Mouse (Mus musculus): ENCODE results near the gene Mef2d.

The Mef2d gene

DNA sequence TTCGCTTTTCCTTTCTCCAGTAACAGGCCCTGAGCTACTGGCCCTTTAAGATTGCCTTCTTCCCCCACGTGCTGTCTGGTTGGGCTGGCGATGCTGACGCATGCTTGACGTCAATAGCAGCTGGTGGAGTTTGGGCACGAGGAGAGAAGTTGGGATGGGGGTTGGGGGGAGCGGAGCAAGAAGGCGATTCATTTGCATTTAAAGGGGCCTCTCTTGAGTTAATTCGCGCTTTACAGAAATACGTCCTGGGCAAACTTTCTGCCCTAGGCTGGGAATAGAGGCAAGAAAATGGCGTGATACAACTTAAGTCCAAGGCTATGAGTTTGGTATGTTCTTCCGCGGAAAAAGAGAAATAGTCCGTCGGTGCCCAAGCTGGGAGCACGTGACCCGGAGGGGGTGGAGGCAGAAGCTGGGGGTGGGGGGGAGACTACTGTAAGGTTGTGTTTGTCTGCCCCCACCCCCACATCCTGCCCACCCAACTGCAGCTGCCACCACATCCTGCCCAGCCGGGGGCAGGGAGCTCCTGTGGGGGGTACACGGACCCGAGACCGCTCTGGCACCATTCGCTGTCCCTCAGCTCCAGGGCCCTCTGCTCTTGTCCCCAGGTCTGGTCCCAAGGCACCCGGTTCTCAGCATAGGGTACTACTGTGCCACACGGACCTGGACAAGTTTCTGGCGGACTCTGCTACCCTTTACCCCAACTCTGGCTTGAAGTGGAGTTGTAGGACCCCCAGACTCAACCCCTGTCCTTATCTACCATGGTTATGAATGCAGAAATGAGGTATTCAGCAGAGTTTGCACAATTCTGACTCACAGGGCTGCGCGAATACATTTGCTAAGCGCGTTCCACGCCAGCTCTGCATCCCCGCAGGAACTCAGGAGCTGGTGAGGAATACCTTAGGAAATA is 3.6 kb upstream of the Mef2d start:
- peak; percentile 97 for DNase-seq

DNA sequence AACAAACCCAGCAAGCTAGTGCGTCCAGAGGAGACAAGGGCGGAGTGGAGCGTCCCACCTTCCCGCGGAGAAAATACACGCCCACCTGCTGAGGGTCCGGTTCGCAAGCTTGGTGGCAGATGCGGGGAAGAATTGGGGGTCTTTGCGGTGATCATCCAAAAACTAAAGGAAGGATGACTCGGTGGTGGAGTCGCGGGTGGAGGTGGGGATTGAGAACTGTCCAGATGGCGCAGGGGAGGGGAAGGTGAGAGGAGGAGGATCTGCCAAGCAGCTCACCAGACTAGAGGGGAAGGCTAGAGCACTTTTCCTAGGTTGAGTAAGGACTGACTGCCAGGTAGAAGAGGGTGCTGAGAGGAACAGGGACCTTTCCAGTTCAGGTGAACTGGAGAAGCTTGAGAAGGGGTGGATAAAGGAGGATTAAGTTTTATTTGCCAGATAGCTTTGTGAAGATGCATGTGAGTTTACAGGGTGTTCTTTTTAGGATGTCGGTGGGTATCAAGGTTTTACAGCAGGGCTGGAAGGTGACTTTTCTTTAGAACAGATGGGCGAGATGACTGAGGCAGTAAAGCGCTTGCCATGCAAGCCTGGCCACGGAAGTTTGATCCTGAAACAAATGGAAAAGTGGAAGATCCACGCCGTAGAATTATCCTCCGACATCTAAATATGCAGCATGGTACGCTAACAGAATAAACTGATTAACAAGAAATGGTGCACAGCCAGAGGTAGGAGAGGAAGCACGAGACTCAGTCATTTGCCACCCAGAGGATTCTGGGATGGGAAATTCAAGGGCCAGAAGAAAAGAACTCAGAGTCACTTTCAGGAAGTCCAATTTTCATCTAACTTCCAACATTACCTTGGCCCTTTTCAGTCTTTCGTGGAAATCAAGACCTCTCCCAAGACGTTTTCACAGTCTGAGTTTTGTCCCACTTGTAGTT is 2.7 kb upstream of the Mef2d start:
- DNase-seq, result no peak

DNA sequence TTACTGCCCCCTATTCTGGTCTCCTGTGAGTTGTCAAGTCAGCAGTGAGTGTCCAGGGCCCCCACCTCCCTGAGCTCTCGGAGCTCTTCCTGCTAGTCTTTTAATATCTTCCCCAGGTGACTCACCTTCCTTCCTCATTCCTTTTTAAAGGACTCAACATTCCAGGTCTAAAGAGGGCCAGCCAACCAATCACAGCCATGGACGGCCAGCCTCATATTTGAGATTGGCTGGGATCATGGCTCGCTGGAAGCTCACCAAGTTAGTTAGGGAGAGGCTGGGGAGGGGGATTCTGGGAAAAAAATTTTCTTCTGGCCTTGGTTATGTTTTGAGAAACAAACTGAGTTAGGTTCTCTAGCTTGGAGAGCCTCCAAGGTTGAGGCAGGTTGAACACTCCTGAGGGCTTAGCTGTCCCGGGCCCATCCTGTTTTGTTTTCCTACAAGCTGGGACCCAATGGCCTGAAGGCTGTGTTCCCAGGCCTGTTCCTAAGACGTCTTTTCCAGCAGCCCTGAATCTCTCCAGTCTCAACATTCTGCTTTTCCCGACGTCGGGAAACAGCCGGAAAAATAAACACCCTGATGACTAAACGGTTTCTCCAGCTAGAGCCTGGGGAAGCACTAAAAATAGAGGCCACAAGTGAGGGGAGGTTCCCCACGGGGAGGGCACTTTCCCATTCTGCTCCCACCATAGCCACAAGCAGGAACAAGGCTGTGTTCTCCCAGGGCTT is 1.8 kb upstream of the Mef2d start:
- DNase-seq, result peak; percentile 70

DNA sequence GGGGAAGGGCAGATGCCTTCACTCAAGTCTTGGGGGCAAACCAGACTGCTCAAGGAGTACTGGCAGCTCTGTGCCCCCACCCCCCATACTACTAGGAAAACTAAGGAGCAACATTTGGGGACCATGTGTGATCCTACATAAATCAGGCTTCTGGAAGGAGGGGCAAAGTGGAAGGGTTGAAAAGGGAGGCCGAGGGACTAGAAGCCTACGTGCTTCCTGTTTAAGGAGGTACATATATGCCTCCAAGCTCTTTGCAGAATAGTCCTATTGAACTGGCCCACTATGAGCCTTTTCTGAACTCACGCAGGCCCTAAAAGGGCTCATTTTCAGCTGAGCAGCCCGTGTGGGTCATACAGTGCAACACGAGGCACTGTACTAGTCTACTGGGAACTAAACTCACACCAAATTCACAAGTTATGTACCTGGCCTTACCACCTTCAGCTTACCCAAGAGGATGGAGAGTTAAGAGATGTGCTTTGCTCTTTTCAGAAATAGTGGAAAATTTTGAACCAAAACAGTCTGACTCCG is 1.2 kb upstream of the Mef2d start:
- DNase-seq, result no peak

DNA sequence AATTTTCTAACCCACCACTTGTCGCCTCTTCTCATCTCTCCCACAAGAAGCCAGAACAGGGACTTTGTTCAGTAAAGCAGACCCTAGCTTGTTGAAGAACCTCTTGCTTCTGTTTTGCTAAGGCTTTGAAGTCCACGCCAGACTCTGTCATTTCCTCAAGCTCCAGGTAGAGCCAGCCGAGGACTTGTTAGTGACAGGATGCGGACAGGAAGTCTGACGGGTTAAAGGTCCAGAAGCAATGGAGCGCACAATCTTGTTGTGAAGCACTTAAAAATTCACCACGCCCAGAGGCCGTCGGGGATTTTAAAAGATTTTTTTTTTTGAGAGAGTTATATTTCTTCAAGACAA is 759 bp upstream of the Mef2d start:
- peak; percentile 77 for DNase-seq

DNA sequence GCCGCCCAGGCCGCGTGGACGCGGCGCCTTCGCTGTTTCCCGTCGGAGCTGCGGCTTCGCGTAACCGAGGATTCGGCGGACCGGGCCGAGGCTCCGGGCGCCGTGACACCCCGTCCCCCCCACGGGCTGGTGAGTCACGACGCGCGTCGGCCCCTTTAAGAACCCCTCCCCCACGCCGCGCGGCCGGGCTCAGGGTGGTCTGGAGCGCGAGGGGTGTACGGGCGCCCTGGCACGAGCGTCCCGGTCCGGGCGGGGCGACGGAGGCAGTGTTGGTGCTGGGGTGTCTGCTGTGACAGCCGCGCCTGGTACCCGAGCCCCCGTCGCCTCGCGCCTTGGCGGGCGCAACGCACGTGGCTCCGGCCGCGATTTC is 359 bp downstream of the Mef2d start:
- DNase-seq, result no peak

DNA sequence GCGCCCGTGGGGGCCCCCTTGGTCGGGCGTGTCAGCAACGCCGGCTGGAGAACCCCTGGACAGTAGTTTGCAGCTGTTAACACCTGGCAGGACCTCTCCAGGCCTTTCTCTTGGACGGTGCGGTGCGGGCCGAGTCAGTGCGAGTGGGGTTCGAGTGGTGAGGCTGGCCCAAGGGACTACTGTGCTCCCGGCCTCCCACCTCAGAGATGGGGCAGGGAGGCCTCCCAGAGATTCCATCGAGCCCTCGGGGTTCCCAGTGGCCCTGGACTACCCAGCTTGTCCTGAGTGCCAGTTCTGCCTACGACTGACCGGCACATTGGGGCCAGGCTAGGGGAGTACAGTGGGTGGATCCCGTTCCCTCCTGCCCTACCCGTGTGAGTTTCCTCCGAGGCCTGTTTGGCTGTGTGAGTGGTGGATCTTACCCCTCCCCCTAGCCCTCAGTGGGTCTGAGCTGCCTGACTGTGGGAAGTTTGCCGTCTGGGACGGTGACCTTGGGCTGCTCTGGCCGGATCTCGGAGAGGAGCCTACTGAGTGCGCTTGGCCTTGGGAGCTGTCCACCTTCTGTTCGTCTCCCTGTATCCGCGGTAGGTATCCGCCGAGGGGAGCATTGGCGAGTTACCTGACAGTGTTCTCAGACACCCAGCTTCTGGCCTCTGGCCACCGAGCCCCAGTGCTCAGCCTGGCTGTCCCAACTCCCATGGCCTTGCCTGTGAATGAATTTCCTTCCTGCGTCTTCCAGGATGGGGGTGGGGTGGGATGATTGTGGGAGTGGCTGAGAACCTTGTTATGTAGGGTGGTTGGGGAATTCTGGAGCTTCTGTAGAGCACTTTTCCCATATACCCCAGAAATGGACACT is 972 bp downstream of the Mef2d start:
- peak; percentile 75 for DNase-seq

DNA sequence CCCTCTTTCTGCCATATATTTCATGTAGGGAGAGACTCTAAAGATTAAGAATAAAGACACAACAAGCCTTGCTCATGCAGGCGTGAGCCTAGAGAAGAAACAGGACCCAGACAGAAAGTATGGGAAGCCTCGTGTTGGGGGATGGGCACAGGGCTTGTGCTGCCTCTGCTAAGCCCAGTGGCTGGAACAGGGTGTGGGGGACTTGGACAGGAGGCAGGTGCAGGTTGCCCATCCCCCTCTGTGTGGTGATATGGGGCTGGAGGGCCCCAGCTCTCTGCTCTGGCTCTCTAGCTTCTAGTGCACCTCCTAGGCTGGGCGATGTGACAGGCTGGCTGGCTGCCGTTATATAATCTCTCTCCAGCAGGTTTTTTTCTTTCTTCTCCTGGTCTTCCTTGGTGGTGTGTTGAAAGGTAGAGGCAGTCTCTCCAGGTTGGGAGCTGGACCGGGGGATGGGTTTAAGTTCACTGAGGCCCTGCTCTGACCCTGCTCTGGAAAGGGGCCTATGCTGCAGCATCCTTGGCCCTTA is 1.9 kb downstream of the Mef2d start:
- DNase-seq, result peak; percentile 52

DNA sequence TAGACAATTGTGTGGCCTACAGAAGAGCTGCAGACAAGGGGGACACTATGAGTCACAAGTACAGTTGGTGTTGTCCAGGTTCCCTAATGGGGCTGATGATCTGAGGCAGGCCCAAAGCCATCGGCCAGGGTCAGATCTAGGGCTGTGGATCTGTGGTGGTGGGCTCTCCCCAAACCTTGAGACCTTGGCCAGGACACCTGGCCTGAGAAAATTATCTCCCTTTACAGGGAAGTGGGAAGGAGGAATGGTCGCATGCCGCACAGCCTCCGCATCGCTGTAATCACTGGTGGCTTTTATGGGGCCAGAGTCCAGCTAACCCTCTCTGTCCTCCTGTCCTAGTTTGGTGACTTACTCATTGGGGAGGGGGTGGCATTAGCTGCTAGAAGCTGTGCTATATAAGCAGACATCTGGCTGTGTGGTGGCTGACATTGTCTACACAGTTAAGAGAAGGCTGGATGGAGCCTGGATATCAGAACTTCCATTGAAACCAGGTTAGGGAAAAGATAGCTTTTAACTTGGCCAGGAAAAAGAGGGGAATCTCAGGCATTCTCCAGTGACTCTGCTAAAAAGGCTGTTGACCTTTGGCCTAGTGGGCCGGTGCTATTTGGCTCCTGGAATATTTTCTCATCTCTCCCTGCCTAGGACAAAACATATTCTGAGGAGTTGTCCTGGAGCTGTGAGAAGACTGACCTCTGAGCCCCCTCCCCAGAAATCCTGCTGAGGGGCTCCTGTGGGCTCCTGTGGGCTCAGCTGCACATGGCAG is 2.7 kb downstream of the Mef2d start:
- peak; percentile 57 for DNase-seq

DNA sequence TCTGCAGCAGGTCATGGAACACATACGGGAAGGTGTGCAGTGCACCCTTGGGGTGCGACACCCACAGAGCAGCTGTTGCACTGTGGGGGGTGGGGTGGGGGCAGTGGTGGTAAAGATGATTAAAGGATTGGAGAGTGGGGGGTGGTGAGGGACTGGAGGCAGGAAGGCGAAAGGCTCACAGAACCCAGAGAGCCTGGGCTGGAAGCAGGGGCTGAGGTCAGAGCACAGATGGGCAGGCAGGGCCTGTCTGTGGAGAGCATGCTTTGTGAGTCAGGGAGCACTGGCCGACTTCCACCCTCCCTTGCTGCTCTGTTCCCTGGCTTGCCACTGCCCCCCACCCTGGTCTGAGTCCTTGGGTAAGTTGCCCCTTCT is 3.2 kb downstream of the Mef2d start:
- no peak for DNase-seq

DNA sequence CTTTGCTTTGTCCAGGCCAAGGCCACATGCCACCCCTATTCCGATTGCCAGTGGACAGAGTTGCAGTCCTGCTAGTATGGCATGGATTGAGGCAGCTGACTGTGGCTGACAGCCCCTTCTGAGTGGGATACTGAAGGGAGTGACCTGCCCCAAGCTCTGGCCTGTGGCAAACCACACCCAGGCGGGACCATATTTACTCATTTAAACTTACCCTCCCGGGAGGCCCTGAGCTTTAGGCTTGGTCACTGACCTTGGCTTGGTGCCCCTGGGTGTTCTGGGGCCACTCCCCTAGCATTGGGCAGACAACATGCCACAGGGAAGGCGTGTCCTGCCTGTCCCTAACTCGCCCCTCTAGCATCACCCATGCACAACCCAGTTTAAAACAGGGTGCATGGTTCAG is 3.8 kb downstream of the Mef2d start:
- no peak for DNase-seq

DNA sequence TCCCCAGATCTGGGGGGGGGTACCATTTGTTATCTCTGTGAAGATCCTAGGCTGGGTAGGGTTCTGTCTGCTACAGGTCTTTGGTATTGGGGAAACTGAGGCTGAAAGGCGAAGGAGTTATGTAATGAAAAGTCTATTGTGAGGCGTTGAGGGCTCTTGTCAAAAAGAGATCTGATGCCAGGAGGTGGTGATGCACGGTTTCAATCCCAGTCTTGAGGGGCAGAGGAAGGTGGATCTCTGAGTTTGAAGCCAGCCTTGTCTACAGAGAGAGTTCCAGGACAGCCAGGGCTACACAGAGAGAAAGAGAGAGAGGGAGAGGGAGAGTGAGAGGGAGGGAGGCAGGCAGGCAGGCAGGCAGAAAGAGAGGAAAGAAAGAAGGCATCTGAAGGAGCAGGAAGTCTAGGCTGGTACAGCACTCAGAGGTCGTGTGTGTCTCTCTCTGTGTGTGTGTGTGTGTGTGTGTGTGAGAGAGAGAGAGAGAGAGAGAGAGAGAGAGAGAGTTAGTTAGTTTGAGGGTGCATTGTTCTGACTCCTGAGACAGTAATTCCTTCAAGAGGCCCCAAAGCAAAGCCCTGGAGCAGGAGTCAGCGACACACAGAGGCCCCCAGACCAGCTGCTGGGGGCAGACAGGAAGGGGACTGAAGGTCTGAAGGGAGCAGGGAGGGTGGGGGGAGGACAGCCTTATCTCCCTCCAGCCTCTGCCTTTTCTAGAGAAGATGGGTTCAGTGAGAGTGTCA is 4.4 kb downstream of the Mef2d start:
- DNase-seq, result no peak

DNA sequence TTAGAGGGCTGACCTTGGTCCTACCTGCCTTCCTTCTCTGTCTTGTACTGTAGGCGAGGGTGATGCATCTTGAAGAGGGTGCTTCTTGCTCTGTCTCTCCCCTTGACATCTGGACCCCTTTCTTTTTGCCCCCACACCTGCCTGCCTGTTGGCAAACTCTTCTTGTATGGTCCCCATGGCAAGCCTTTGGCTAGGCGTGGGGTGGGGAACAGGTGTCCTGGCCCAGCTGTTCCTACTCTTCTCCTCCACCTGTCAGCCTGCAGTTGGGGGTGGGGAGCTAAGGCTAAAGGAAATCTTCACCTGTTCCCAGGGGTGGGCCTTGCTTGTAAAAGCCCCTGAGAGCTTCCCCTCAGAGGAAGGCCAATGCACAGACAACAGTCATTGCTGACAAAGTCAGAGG is 5.3 kb downstream of the Mef2d start:
- DNase-seq, result no peak

DNA sequence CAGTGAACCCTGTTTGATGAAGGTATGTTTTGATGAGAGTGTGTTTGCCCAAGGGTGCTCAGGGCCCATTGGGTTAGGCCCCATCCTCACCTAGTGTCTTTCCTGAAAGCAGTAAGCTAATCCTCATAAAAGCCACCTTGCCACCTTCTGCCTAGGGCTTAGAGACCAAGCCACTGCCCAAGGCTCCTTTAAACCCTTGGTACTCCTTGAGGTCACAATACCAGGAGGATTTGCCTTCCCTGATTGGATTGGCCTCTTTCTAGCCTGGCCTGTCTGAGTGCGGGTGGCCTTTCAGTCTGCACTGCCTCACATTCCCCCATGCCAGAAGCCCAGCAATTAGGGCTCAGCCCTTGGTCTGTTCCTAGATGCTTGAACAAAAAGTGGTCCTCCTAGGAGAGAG is 5.7 kb downstream of the Mef2d start:
- no peak for DNase-seq

DNA sequence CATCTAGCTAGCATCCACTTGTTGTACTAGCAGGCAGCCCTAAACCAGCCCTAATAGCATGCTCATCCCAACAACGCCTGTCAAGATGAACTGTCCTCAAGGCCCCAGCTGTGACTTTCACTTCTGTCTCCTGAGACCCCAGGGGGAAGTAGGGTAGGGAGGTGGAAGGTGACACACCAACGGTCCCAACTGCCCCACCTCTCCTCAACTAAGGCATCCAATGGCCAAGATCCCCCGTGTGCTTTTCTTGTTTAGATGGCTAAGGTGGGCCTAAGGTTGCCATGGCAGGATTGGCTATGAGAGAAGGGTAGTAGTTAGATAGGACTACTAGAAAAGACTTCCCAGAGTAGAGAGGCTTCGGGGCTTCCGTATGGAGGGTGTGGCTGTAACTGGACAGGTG is 6.2 kb downstream of the Mef2d start:
- DNase-seq, result no peak

DNA sequence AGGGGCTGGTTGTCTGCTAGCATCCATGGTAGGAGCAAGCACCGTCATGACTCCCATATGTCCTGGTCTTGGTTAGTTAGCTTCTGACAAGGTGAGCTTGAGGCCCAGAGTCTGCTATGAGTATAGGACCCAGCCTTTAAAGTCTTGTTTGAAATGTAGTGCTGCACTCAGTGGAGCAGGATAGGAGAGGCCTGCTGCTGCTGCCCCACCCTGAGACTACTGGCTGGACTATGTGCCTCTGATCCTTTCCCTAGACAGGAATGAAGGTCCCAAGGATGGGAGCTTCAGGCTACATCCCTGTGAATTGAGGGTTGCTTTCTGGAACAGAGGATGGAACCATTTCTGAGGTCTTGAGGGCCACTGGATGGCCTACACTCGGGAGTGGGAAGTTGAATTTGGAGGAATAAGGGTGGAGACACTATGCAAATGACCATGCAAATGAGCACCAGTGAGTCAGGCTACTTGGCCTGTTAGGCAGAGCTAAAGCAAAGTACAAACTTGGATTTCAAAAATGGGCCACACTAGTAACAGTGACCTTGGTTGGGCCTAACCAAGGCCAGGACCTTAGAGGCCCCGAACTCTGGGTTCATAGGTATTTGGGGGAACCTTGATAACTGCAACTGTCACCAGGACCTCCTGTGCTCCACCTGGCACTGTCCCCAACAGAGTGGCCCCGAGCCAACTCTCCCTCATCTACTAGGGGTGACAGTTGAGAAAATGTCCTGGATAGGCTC is 6.8 kb downstream of the Mef2d start:
- DNase-seq, result peak; percentile 52

DNA sequence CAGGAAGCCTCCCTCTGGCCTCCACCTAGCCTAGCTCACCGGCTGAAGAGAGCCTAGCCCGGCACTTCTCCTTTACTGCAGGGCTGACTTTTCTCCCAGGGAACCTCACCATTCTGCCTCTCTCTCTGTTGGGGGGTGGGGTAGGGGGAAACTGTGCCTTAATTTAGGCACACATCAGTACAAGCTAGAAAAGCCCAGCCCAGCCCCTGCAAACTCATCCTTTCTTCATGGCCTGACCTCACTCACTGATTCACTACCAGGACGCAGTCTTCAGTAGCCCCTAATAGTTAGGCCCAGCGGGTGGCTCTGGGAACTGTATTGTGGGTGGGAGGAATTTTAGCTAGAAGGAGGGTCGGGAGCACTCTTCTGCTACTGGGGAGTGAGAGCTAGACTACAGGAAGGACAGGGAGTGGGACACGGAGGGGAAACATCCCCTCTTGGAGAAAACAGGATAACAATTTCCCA is 7.4 kb downstream of the Mef2d start:
- DNase-seq, result no peak

DNA sequence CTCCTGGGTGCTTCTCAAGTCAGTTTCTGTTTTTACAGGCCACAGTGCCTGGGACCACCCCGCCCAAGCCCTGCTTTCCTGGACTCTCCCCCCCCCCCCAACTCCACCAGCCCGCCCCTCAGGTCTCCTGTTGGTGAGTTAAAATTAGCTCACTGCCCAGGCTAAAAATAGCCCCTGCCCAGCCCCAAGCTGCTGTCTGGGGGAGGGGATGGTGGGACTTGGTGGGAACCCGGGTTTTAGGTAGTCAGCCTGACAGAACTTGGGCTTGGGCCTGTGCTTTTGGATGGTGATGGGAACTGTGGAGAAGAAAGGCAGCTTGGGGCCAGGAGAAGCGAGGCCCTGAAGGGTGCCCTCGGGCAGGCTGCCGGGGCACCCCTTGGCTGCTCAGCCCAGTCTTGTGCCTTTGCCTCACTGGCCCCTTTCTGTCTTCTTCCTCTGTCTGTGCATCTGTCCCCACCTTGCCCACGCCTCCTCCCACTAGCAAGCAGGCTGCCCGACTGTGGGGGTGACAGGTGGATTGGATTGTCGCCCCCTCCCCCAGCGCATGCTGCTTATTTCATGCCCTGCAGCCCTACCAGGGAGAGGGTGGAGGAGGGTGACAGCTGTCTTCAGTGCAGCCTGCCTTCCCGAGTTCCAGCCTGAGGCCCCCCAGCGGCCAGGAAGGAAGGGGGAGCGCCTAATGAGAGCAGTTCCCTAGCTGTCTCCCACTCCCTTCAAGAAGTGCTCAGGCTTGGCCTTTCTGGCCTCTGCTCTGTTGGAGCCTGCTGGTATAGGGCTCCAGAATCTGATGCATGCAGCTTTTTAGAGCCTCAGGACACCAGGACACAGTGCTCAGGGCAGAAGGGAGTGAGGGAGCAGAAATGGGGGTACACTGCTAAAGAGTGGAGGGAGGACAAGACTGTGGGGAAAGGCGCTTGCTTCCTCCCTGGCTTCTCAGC is 8.2 kb downstream of the Mef2d start:
- DNase-seq, result no peak
